Mouse (Mus musculus) heart, postnatal 14 days (tissue): ENCODE measurements around the gene Slc25a44. TPM values are rescaled to one million over a fixed set of nuclear protein-coding genes. Genes with fewer than 3 reads are reported as not detected.
"Not testable (repeated sequence)": the region's sequence is repeated elsewhere in the genome, so short reads cannot be mapped to it uniquely, and the experiment has no call there.

Source experiments
- DNase-seq, 2 experiments: peaks; one replicate each; pipeline ENCODE4 v3.0.0; 2021 to 2022
- intact Hi-C: fragments of 180-260 bp; cut with DNase I; formaldehyde crosslinking; loops from one replicate; pipeline ENCODE4 v1.15.1; 2025
- total RNA-seq, 2 experiments: library from RNA; stranded (reverse); gene quantifications; 2 replicates each; pipeline ENCODE4 v1.2.3; 2021

Gene Slc25a44
- total RNA-seq, 2 experiments from 2014 or later = 13.1 to 14.2 TPM

DNA sequence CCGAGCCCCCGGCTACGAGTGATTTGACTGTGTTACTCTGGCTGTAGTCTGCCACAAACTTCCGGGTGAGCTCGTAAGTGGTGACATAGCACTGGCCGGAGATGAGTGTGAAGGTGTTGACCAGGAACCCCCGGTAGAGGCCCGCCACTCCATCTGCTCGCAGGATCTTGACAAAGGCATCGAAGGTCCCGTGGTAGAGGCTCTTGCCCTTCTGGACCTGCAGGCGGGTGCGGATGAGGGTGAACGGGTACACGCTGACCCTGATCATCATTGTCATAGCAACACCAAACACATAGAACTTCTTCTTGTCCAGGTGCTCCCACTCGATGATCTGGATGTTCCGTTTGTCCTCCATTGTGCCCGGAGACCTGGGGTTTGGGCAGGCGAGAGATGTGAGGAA lies 4.2 kb downstream of the Slc25a44 start:
- no peak for DNase-seq
- intact Hi-C loops = no loop called here

DNA sequence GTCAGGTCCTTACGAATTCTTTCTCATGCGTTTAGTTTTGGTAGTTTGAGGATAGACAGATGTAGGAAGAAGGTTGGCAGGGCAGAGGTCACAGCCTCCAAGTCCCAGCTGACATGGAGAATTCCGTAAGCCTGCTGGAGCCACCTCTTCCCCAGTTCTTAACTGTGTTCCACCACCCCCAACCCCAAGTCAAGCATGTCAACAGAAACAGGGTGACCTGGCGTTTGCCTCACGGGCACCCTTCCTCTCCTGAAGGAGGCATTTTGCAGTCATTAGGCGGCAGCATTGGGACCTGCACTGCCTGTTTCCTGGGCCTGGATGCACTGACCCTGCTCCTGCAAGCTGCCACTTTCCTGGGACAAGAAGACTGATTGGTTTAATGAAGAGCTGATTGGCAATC lies 6.9 kb downstream of the Slc25a44 start:
- intact Hi-C loops = no loop called here
- no peak for DNase-seq

DNA sequence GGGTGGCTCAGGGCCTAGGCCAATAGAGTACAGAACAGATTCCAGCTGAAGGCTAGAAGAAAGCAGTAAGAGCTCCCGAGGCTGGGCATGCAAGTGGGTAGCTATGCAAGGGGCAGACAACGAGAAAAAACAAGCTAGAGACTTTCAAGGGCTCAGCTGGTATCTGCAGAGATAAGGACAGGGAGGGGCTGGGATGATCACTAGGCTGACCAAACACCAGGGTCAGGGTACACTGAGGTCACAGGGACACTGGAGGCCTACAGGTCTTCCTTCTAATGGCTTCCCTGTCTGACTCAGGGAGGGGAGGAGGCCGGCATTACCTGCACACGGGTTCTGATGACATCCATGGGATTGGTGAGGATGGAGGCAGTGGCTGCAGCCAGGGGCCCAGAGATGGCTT lies 9.3 kb downstream of the Slc25a44 start:
- DNase-seq = no peak
- intact Hi-C loops = no loop called here

DNA sequence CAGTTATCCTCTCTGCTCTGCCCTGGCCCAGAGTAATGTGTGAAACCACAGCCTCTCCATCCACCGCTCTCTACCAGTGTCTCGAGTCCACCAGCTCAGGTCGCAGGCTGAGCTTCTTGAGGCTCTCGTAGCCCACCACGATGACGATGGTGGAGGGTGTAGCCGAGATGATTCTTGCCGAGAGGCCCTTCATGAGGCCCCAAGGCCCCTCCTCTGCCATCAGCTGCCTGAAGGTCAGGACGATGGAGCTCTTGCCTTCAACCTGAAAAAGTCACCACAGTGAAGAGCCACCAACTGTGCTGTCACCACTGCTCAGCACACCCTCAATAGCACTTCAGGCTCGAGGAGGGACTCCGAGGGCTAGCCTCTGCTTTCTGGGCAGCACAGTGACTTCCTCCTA lies 12.3 kb downstream of the Slc25a44 start:
- DNase-seq = no peak
- intact Hi-C loops = no loop called here

DNA sequence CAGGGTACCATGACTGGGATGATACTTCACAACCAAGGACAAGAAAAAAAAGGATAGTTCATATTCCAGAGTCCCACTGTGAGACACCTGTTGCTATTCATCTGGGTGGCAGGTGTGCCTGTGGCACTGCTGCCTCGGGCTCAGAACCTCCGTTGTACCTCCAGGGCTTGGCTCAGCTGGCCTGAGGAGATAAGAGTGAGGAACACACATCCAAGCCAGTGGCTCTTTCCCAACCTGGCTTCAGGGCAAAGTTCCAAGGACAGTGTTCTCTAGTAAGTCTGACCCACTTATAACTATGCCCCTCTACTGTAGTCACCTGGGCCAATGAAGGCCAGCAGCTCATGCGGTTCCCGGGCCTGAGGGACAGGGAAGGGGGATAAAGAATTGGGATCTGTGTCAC lies 13.3 kb downstream of the Slc25a44 start:
- intact Hi-C loops = no loop called here
- peak; percentile 17 to 30 for DNase-seq

DNA sequence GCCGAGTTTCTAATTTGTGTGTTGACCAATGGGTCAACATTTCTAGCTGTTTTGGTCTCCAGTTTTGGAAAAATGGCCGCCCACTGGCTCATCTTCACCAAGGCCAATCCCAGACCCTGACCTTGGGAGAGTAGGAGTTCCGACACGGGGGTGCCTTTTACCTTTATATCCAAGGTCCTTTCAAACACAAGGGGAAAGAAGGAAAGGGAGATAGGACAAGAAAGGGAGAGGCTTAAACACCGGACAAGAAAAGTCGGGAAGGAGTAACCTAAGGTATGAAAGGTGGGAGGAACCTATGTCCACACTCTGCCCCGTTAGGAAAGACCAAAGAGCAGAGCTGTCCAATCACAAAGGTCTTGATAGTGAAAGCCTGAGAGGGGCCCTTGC lies 14.3 kb downstream of the Slc25a44 start:
- DNase-seq = peak in 1 of 2 experiments; percentile 30
- intact Hi-C loops = no loop called here

DNA sequence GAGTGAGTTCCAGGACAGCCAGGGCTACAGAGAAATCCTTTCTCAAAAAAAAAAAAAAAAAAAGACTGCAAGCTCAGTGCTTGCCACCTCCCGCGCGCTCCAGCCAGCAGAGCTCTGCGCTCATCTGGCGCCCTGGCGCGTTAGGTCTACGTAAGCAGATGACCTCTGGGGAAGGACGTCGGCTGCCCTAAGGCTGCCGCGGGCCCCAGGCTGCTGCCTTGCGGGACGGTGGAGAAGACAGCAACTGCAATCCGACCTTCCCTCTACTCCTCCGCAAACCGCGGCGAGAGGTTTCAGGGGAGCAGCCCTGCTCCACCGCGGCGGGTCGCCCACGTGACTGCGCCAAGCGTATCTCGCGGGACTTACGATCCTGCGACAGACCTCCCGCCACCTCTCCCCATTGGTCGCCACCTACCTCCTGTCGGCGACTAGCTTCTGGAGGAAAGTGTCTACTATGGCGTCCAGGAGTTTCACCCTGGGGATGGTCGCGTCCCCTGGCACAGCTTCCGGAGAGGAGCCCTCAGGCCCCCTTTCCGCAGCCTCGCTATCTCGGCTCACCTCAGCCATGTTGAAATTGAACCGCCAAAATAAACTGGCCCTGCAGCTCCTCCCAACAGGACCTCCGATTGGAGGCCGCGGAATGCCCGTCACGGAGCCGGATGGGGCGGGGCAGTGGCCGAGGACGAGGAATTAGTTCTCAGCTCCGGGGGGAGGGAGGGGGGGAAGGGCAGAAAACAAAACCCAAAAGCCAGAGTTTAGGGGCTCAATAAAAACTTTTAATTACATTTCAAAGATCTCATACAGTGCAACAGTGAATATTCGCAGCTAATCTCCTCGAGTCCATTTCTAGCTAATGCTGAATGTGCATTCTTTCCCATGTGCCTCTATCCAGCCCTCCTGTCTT lies 14.9 kb downstream of the Slc25a44 start, which contains the start of gene Pmf1:
Gene Pmf1, minus strand, starts transcription at position 591 of the 904 bp plus-strand sequence.
- DNase-seq = peak; percentile 93 to 94
- intact Hi-C loops = no loop called here

DNA sequence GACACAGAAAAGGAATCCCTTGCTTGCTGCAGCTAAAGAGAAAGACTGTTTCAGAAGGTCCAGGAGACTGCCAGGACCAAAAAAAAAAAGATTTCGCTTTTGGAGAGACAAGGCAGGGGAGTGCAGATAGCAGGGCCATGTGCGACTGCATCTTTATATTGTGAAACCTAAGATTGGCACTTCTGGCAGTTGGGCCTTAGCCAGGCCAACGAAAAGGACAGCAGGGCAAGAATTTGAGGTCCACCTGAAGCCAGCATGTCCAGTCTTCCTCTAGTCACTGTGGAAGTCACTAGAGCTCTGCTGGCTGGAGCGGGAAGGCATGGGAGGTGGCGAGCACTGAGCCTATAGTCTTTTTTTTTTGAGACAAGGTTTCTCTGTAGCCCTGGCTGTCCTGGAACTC lies 16.0 kb downstream of the Slc25a44 start:
- intact Hi-C loops = no loop called here

DNA sequence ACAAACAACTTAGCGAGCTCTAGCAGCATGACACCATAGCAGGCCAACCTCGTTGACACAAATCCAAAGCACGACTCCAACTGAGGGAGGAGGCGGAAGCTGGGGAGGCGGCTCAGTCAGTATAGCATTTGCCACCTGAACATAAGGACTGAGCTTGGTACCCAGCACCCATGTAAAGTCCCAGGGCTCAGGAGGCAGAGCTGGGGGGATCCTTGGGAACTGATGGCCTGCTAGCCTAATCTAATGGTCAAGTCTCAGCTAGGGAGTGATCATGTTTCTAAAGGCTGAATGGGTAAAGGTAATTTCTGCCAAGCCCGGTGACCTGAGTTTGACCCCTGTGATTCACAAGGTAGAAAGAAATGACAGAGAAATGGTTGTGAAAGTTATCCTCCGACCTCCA lies 17.4 kb downstream of the Slc25a44 start:
- no peak for DNase-seq

More for the DNA sequence above, 16.0 kb downstream of the Slc25a44 start:
- DNase-seq = no peak

DNA sequence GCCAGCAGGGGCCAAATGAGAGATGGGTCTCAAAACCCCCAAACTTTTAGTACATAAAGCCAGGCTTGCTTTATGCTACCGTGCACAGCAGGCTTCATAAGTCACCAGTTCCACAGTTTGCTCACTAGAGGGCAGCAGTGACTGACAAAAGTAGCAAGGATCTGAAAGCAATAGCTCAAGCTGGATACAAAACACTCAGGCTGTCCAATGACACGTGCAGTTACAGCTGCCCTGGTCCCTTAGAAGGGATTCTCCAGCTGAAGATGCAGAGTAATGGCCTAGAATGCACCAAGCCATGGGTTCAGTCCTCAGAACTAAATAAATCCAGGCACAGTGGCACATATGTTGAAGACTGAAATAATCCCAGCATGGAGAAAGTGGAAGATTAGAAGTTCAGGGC lies 17.8 kb downstream of the Slc25a44 start:
- peak; percentile 63 to 79 for DNase-seq
- intact Hi-C loops = loop anchor here (1.0 to 2.0 kb wide), 3 partner anchors 56 to 116 kb away; no protein-coding TSS in a partner anchor

More for the DNA sequence above, 17.4 kb downstream of the Slc25a44 start:
- intact Hi-C loops = loop anchor here (1.0 to 2.0 kb wide), 3 partner anchors 56 to 115 kb away; no protein-coding TSS in a partner anchor

DNA sequence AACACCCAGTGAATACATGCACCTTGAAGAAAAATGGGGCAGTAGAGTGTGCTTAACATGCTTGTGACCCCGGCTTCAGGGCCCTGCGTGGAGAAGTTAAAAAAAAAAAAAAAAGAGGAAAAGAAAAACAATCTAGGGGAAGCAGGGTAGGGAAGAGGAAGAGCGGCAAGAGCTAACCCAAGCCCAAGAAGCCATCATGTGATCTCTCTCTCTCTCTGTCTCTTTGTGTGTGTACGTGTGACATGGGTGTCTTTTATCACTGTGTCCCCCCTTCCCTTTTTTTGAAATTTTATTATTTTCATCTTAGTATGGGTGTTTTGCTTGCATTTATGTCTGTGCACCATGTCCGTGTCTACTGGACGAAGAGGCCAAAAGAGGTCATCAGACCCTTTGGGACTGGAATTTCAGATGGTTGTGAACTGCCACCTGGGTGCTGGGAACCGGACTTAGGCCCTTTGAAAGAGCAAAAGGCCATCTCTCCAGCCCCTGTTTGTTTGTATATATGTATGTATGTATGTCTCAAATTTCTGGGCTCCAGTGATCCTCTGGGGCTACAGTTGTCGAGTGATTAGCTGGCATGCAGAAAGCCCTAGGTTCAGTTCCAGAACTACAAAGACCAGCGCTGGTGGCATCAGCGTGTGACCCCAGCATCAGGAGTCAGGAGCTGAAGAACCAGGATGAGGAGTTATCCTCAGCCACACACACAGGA lies 21.3 kb downstream of the Slc25a44 start:
- no peak for DNase-seq
- intact Hi-C loops = no loop called here

DNA sequence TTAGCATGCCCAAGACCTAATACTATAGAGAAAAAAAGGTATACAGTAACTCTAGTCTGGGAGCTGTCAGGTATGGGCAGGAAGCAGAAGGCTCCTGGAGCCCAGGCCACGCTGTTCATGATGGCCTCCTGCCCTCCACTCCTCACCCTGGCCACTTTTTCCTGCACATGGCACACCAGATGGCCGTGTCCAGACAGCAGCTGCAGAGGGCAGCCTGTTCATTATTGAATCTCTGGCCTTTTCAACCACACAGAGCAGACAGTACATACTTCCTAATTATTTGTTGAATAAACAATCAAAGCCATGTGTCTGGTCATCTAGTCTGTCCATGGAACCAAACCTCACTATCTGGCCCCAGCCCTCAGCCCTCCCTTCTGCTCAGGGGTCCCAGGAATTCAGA lies 26.3 kb downstream of the Slc25a44 start:
- intact Hi-C loops = no loop called here
- DNase-seq = no peak

DNA sequence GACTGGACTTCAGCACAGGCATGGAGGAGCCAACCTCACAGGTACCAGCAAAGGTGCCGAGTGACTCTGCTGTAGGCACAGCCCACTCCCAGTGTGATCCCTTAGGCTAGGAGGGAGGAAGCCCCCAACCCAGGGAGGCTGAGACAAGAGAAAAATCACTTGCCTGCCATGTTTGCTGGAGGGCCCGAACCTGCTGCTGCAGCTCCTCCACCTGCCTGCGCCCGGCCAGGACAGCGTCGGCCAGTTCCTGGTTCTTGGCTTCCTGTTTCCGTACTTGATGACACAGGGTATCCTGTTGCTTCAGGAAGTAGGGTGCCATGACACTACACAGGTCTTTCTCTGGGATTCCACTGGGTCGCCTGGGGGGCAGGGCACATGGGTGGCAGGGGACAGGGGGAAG lies 29.2 kb downstream of the Slc25a44 start:
- DNase-seq = no peak
- intact Hi-C loops = no loop called here

DNA sequence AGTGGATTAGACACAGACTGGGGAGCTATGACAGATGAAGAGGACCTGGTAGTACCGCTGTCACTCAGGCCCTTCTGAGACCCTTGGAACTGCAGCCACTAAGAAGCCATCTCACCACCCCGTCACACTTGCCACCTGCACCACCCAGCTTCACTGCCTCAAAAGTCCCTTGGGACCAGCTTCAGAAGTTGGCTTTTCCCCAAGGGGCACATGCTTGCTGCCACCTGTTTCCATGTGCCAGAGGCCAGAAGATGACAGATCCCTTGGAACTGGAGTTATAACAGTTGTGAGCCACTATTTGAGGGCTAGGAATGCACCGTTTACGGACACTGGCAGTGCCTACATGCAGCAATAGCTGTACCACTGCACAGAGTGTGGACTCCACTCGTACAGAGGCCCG lies 29.7 kb downstream of the Slc25a44 start:
- intact Hi-C loops = no loop called here
- DNase-seq = no peak

DNA sequence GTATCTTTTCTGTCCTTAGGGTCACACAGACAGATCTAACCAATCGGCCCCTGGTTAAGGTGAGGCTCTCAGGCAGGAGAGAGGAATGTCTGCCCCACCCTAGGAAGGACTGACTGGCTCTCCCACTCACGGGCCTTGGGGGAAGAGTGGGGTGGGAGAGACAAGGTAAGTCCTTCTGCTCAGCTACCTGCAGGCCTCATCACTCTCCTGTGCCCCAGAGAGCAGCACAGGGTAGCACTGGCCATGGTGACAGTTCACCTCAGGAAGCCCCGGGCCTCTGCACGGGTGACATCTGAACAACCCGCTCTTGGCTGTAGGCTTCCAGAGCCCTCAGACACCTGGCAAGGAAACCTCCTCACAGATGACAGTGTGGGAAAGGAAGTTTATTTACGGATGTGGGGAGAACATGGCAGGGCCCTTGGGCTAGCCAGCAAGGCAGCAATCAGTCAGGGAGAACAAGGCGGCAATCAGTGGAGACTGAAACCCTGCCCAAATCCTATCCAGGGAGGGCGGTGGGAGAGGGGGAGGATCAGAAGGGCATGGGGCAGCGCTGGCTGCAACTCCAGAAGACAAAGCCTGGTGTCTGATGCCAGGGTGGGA lies 31.1 kb downstream of the Slc25a44 start:
- DNase-seq = no peak
- intact Hi-C loops = no loop called here

DNA sequence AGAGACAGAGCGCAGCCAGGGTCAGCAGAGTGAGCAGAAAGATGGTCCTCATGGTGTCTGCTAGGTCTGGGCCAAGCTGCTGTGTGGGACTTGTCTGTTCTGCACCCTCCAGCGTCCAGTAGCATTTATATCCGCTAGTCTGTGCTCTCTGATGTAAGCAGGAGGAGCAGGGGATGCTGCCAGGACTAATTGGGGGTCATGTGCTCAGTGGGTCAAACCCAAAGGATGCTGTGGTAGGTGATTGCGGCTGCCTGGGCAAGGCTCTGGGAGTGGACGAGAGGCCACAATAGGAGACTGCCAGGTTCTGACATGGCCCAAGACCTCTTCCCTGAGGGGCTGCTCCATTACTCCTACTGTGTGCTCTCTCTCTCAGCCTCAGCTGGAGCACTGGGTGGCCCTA lies 40.6 kb downstream of the Slc25a44 start, which contains the start of gene Bglap:
Gene Bglap, minus strand, starts transcription at position 101 of the 400 bp plus-strand sequence.
- intact Hi-C loops = no loop called here
- DNase-seq = no peak

DNA sequence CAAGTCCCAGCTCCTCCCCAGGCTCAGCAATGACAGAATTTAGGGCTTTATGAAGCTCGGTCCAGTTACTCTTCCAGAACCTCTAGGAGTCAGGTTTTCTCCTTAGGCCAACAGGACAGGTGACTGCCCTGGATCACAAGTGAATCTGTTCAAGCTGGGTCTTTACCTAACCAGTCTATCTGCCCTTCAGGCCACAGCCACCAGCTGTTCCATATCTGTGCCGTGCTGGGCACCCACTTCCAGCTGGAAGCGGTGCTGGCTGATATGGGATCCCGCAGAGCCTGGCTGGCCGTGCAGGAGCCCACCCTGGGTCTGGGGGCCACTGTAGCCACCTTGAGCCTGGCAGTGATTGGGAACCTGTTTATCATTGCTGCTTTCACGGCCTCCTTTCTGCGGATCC lies 42.6 kb downstream of the Slc25a44 start:
- intact Hi-C loops, DNase-seq: not testable (repeated sequence)

DNA sequence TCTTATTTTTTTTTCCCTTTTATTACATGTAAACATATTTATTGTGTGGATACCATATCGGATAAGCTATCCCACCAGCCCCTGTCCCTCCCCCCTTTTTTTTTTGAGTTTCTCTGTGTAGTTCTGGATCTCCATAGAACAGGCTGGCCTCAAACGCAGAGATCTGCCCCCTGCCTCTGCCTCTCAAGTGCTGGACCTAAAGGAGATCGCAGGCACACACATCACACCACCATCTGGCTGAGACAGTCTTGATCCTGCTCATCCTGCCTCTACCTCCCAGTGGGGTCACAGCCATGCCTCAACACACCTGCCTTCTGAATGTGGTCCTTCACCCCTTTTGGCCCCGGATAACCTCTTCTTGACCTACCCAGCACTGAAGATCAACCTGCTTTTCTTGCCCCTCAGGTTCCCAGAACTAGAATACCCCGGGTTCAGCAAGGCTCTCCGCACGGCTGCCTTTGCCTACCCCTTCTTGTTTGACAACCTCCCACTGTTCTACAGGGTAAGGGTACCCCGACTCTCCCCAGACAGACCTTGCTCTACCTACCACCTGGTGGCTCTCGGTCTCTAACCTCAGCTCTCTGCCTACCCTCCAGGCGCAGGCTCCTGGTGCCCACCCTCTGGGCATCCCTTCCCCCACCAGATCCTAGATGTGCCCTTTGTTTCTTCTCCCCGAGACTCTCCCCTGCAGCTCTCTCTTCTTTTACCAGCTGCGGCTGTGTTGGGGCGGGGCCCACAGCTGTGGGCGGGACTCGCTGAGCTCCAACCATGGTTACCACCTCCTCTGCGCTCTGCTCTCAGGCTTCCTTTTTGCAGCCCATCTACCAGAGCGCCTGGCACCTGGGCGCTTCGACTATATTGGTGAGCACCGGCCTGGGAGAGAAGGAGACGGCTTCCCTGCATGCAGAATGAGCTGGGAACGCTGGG lies 43.3 kb downstream of the Slc25a44 start:
- intact Hi-C loops, DNase-seq: not testable (repeated sequence)

DNA sequence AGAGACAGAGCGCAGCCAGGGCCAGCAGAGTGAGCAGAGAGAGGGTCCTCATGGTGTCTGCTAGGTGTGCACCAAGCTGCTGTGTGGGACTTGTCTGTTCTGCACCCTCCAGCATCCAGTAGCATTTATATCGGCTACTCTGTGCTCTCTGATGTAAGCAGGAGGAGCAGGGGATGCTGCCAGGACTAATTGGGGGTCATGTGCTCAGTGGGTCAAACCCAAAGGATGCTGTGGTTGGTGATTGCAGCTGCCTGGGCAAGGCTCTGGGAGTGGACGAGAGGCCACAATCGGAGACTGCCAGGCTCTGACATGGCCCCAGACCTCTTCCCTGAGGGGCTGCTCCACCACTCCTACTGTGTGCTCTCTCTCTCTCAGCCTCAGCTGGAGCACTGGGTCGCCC lies 46.3 kb downstream of the Slc25a44 start, which contains the start of gene Bglap2:
Gene Bglap2, minus strand, starts transcription at position 101 of the 400 bp plus-strand sequence.
- intact Hi-C loops, DNase-seq: not testable (repeated sequence)

DNA sequence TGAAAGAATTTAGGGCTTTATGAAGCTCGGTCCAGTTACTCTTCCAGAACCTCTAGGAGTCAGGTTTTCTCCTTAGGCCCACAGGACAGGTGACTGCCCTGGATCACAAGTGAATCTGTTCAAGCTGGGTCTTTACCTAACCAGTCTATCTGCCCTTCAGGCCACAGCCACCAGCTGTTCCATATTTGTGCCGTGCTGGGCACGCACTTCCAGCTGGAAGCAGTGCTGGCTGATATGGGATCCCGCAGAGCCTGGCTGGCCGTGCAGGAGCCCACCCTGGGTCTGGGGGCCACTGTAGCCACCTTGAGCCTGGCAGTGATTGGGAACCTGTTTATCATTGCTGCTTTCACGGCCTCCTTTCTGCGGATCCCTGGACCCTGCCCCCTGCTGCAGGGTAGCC lies 48.3 kb downstream of the Slc25a44 start:
- DNase-seq, intact Hi-C loops: not testable (repeated sequence)
